Mouse (Mus musculus) lung, postnatal 0 days (tissue): ENCODE measurements around the gene Nr1h4.

ENCODE experiments used
- CTCF ChIP-seq: IDR thresholded peaks from 2 replicates; pipeline ENCODE4 v1.5.1; 2016; ENCODE audit warnings: antibody characterized with exemption, mild to moderate bottlenecking
- EP300 ChIP-seq: IDR thresholded peaks from 2 replicates; pipeline ENCODE4 v1.6.1; 2016; ENCODE audit warnings: antibody characterized with exemption, mild to moderate bottlenecking, control low read depth

GRCm38 (mm10) chr10:89562113-89562512 is 28.7 kb upstream of the Nr1h4 start:
- TF ChIP-seq CTCF: no peak
- no peak for TF ChIP-seq EP300
